Mouse (Mus musculus) adrenal gland, adult 2 months (tissue): ENCODE data around the gene Gm10282. TPM values are rescaled to one million over a fixed set of nuclear protein-coding genes. Genes with fewer than 3 reads are reported as not detected.

ENCODE experiments used
- DNase-seq: peaks from one replicate; pipeline ENCODE4 v3.0.0; 2021
- long read RNA-seq: library from polyadenylated mRNA; stranded (forward); transcript quantifications from one replicate; pipeline ENCODE4 v2.0.0, GENCODE M21; 2021
- polyA plus RNA-seq: library from polyadenylated mRNA; depleted of rRNA; stranded (reverse); fragments of >200 nt; gene quantifications from 2 replicates; pipeline ENCODE4 v1.2.3, GENCODE M21; 2012; rRNA removed
- total RNA-seq, 2 experiments: library from RNA; stranded (reverse); gene quantifications; 2 replicates each; pipeline ENCODE4 v1.2.3; 2021

Gene Gm10282
- total RNA-seq: 10 to 100 TPM in 1 of 2 experiments, 1 to 10 TPM in 1; 6.4 to 17.1 TPM
- 0.10 and 0.33 TPM in 2 replicates for polyA plus RNA-seq
- long read RNA-seq: 0 reads

GRCm38 (mm10) chr8:72305210-72305905, at the start of gene Gm10282:
Gene Gm10282 (minus strand): TSS chr8:72305260.
- DNase-seq: no peak

GRCm38 (mm10) chr8:72354272-72354671, 49.2 kb upstream of the Gm10282 start:
- DNase-seq: peak; percentile 63

- no peak for DNase-seq
Observed at GRCm38 (mm10) chr8:72353700-72354045, 48.6 kb upstream of the Gm10282 start.

- no peak for DNase-seq
Observed at GRCm38 (mm10) chr8:72352951-72353699, 48.1 kb upstream of the Gm10282 start.

- DNase-seq: no peak
Observed at GRCm38 (mm10) chr8:72351405-72352005, 46.4 kb upstream of the Gm10282 start.

- no peak for DNase-seq
Observed at GRCm38 (mm10) chr8:72350727-72351126, 45.7 kb upstream of the Gm10282 start.

GRCm38 (mm10) chr8:72349838-72350237, 44.8 kb upstream of the Gm10282 start:
- DNase-seq: no peak

- DNase-seq: no peak
Observed at GRCm38 (mm10) chr8:72348956-72349355, 43.9 kb upstream of the Gm10282 start.

GRCm38 (mm10) chr8:72348114-72348513, 43.1 kb upstream of the Gm10282 start:
- no peak for DNase-seq

- no peak for DNase-seq
Observed at GRCm38 (mm10) chr8:72347553-72347952, 42.5 kb upstream of the Gm10282 start.

GRCm38 (mm10) chr8:72343725-72344124, 38.7 kb upstream of the Gm10282 start:
- no peak for DNase-seq

GRCm38 (mm10) chr8:72342556-72343300, 37.7 kb upstream of the Gm10282 start:
- DNase-seq: no peak

- no peak for DNase-seq
Observed at GRCm38 (mm10) chr8:72337034-72337433, 32.0 kb upstream of the Gm10282 start.

- DNase-seq: no peak
Observed at GRCm38 (mm10) chr8:72336273-72336672, 31.2 kb upstream of the Gm10282 start.

GRCm38 (mm10) chr8:72334144-72334641, 29.1 kb upstream of the Gm10282 start:
- DNase-seq: peak; percentile 45

- DNase-seq: no peak
Observed at GRCm38 (mm10) chr8:72333429-72334143, 28.5 kb upstream of the Gm10282 start.

- peak; percentile 82 for DNase-seq
Observed at GRCm38 (mm10) chr8:72331631-72332030, 26.6 kb upstream of the Gm10282 start.

- peak; percentile 30 for DNase-seq
Observed at GRCm38 (mm10) chr8:72330806-72331516, 25.9 kb upstream of the Gm10282 start.

- DNase-seq: no peak
Observed at GRCm38 (mm10) chr8:72329116-72329515, 24.1 kb upstream of the Gm10282 start.

GRCm38 (mm10) chr8:72324708-72325107, 19.6 kb upstream of the Gm10282 start:
- DNase-seq: no peak
